Mouse (Mus musculus): Measurements from ENCODE around the gene Plod1. TPM values are rescaled to one million over a fixed set of nuclear protein-coding genes. Genes with fewer than 3 reads are reported as not detected.

Plod1 gene
- 18.7 and 20.4 TPM in 2 replicates for polyA plus RNA-seq (2015; fragmentation: Nextera tagmentation; extraction: Ambion mirVana)

- Histone ChIP-seq H3K36me3 (no peaks in the 10 kb centered on the region), H3K4me2 (replicated peaks) (peak within 1 kb of the TSS; percentile 84), H3K4me1 (replicated peaks) (peaks cover 16% of the 10 kb centered on the region), H3K27me3 (peaks cover 11% of the 10 kb centered on the region), H3K9ac (replicated peaks) (peak within 1 kb of the TSS; percentile 69), H3K4me3 (replicated peaks) (peak within 1 kb of the TSS; percentile 57), H3K9me3 (no peaks in the 10 kb centered on the region), H3K27ac (no peak within 1 kb of the TSS)
- ATAC-seq = peak; percentile 49
- WGBS = under 1% methylated on average over 50 of the region's 51 CpGs
Measured at GRCm38 (mm10) chr4:147936331-147936954, at the start of gene Plod1. Plod1 (minus strand) TSS chr4:147936767.

DNA sequence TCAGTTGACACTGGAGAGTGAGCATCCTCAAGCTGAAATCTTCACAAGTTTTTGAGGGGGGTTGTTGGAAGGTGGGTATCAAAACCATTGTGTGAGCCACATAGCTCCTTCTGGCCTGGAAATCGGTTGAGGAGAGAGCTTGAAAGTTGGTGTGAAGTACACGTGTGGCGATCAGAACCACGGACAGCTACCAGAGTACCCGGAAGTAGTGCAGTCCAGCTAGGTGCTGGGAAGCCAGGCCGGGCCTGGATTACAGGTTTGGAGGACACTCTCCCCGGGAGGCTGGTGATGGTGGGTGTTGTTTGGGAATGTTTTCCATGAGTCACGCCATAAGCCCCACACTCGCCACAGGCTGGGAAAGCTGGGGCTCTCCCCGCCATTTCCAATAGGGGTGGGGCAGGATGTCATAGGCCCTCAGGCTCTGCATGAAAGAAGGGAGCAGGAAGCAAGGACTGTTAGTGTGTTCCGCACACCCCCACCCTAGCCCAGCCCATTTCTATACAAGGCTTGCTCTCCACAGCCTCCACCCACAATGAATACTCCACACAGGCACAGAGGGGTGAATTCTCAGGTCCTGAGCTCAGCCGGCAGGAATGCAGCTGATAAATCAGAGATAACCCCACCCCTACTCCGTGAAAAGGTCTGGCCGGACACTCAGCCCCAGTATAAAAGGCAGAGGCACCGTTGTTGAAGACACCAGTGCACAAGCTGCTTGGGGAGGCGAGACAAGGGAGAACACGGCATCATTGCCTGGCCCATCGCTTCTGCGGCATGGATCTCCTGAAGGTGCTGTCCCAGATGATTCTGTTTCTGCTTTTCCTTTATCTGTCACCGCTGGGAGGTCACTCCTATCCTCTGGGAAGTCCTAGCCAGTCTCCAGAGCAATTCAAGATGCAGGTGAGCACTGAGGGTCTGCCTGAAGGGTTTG, 48.9 kb upstream of the Plod1 start, which contains the start of gene Nppb:
Nppb (plus strand) TSS at position 584 of the 928 bp plus-strand sequence.
- Histone ChIP-seq H3K9ac (replicated peaks) (no peak within 1 kb of the TSS), H3K27ac (no peak within 1 kb of the TSS), H3K4me1 (replicated peaks) (no peaks in the 10 kb centered on the region), H3K36me3 (no peaks in the 10 kb centered on the region), H3K27me3 (no peaks in the 10 kb centered on the region; the same call in 1 of the 2 replicates), H3K9me3 (no peaks in the 10 kb centered on the region), H3K4me3 (replicated peaks) (no peak within 1 kb of the TSS), H3K4me2 (replicated peaks) (no peak within 1 kb of the TSS)
- WGBS = 37% methylated on average over 20 of the region's 20 CpGs
- ATAC-seq = no peak

GRCm38 (mm10) chr4:147979441-147979860, 42.9 kb upstream of the Plod1 start:
- Histone ChIP-seq H3K4me3 (replicated peaks) (no peak overlapping the region), H3K9ac (replicated peaks) (no peak overlapping the region), H3K27me3 (no peaks in the 10 kb centered on the region), H3K36me3 (no peaks in the 10 kb centered on the region), H3K4me1 (replicated peaks) (no peaks in the 10 kb centered on the region), H3K27ac (no peak overlapping the region), H3K4me2 (replicated peaks) (no peak overlapping the region), H3K9me3 (0 out of 2 replicates have a peak, but pooled peaks cover 4% of the 10 kb centered on the region)
- 76% methylated on average over 7 of the region's 7 CpGs for WGBS
- no peak for ATAC-seq

- Histone ChIP-seq H3K9ac (replicated peaks) (no peak overlapping the region), H3K36me3 (no peaks in the 10 kb centered on the region), H3K4me1 (replicated peaks) (no peaks in the 10 kb centered on the region), H3K4me2 (replicated peaks) (no peak overlapping the region), H3K27me3 (no peaks in the 10 kb centered on the region), H3K9me3 (0 out of 2 replicates have a peak, but pooled peaks cover 4% of the 10 kb centered on the region), H3K27ac (no peak overlapping the region), H3K4me3 (replicated peaks) (no peak overlapping the region)
- 95% methylated on average over 6 of the region's 6 CpGs for WGBS
- ATAC-seq = no peak
Measured at GRCm38 (mm10) chr4:147978391-147978790, 41.8 kb upstream of the Plod1 start.

DNA sequence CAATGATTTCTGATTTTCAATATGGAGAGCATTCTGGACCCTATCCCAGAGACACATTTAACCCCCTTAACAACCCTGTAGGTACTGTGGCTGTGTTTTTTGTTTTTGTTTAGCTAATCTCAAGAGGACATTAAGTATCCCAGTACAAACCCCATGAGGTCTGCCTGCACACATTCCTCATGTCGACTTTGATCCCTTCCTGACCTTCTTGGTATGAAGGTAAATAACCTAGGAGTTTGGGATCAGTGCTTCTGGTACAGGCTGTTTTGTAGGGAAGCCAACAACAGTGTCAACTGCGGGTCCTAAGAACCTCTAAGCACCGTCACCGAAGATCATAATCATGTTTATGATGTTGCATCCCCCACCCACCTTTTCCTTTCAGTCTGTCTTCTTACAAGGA, 41.2 kb upstream of the Plod1 start:
- ATAC-seq = no peak
- no peak overlapping the region for H3K9ac ChIP-seq (replicated peaks)
- H3K36me3 ChIP-seq = no peaks in the 10 kb centered on the region
- H3K9me3 ChIP-seq = 0 out of 2 replicates have a peak, but pooled peaks cover 4% of the 10 kb centered on the region
- H3K4me2 ChIP-seq (replicated peaks) = no peak overlapping the region
- no peaks in the 10 kb centered on the region for H3K27me3 ChIP-seq
- H3K27ac ChIP-seq = no peak overlapping the region
- WGBS = 79% methylated on average over 4 of the region's 4 CpGs
- no peaks in the 10 kb centered on the region for H3K4me1 ChIP-seq (replicated peaks)
- H3K4me3 ChIP-seq (replicated peaks) = no peak overlapping the region

DNA sequence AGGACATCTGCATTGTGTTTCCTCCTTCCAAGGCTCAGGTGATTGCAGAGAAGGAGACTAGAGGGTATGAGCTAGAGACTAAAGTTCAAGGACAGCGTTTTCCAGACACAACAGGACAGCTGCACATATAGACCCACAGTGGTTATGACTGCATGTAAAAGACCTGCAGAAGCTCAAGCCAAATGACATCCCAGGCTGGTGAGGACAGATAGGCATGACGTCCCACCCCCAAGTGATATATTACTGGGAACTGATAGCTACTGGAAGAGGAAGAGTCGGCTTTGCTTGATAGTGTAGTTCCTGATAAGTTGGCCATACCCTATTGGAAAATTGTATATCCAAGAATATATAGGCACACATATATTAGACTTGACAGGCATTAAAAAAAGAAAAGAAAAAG, 39.7 kb upstream of the Plod1 start:
- Histone ChIP-seq H3K27me3 (no peaks in the 10 kb centered on the region), H3K9me3 (0 out of 2 replicates have a peak, but pooled peaks cover 4% of the 10 kb centered on the region), H3K9ac (replicated peaks) (no peak overlapping the region), H3K36me3 (no peaks in the 10 kb centered on the region), H3K4me2 (replicated peaks) (no peak overlapping the region), H3K4me3 (replicated peaks) (no peak overlapping the region), H3K27ac (no peak overlapping the region), H3K4me1 (replicated peaks) (no peaks in the 10 kb centered on the region)
- WGBS = 85% methylated on average over 3 of the region's 3 CpGs
- ATAC-seq = no peak

DNA sequence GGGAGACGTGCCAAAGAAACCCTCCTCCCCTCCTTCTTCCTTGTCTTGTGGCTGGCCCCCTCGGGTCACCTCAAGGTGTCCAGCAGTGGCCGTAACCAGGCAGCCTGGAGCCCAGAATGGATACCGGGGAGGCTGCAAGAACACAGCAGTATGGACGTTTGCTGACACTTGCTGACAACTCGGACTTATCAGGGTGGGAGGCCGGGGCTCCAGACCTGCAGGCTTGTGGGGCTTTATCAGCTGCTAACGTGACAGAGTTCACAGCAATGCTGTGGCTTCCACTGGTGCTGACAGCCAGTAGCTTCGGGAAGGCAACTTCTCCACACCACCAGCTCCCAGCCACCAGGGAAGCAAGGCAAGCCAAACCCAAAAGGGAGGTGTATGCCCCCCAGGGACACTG, 32.8 kb upstream of the Plod1 start:
- no peak for ATAC-seq
- H3K27ac ChIP-seq = no peak overlapping the region
- H3K9ac ChIP-seq (replicated peaks) = no peak overlapping the region
- H3K27me3 ChIP-seq = no peaks in the 10 kb centered on the region; the same call in 1 of the 2 replicates
- no peaks in the 10 kb centered on the region for H3K36me3 ChIP-seq
- H3K9me3 ChIP-seq = no peaks in the 10 kb centered on the region
- no peak overlapping the region for H3K4me2 ChIP-seq (replicated peaks)
- no peak overlapping the region for H3K4me3 ChIP-seq (replicated peaks)
- H3K4me1 ChIP-seq (replicated peaks) = no peaks in the 10 kb centered on the region
- WGBS = 63% methylated on average over 9 of the region's 9 CpGs

DNA sequence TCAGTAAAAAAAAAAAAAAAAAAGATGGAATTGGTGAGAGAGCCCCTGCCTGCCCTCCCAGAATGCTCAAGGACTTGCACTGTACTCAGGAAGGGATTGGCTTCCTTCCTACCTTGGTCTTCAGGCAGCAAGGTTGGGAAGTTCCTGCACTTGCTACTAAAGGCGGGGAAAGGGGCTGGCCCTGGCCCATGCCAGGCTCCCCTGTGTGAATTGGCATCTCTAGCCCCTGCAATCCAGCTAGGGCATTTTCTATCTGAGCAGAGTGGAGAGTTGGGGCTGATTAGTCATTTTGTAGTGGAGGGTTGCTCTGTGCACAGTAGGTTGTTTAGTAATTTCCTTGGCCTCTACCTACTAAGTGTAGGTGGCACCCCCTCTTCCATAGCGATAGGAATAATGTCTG, 32.2 kb upstream of the Plod1 start:
- no peaks in the 10 kb centered on the region for H3K4me1 ChIP-seq (replicated peaks)
- ATAC-seq = no peak
- H3K4me2 ChIP-seq (replicated peaks) = no peak overlapping the region
- no peaks in the 10 kb centered on the region for H3K36me3 ChIP-seq
- H3K9me3 ChIP-seq = no peaks in the 10 kb centered on the region
- WGBS = 85% methylated on average over 2 of the region's 2 CpGs
- no peak overlapping the region for H3K9ac ChIP-seq (replicated peaks)
- H3K27ac ChIP-seq = no peak overlapping the region
- H3K27me3 ChIP-seq = no peaks in the 10 kb centered on the region; the same call in 1 of the 2 replicates
- H3K4me3 ChIP-seq (replicated peaks) = no peak overlapping the region

DNA sequence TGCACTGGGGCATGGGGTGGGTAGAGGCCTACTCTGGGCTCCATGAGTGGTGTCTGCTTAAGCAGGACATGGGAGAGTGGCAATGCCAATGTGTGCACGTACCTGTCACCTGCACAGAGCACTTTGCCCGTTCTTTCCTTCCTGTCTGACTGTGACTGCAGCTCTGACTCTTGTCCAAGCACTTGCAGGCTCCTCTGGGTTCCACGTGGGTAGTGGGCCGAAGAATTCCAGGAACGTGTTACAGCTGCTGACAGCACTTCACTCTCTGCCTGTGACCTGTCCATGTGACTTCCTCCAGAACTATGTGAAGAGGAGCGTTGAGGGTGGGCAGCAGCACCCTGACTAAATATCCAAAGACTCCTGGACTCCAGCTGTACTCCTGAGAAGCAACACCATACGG, 29.1 kb upstream of the Plod1 start:
- Histone ChIP-seq H3K4me2 (replicated peaks) (no peak overlapping the region), H3K36me3 (no peaks in the 10 kb centered on the region), H3K27me3 (no peaks in the 10 kb centered on the region; the same call in 1 of the 2 replicates), H3K4me3 (replicated peaks) (no peak overlapping the region), H3K4me1 (replicated peaks) (no peaks in the 10 kb centered on the region), H3K9me3 (no peaks in the 10 kb centered on the region), H3K27ac (no peak overlapping the region), H3K9ac (replicated peaks) (no peak overlapping the region)
- WGBS = 79% methylated on average over 7 of the region's 7 CpGs
- ATAC-seq = no peak

DNA sequence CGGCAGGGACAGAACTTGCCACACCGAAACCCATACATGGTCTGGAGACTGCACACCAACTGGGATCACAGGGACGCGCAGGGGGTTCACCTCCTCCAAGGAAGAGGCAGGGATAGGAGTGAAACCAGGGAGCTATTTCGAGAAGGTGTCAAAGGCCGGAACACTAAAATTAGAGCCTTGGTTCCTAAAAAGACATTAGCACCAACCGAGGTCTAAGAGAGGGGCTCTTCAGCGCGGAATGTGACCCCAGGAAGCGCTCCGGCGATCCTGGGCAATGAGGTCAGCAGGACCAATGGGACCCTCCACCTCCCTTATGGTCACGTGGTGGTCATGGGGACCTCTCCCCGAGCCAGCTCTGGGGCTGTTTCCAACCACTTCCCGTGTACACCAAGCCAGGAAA, 27.1 kb upstream of the Plod1 start:
- Histone ChIP-seq H3K27ac (no peak overlapping the region), H3K9me3 (no peaks in the 10 kb centered on the region), H3K4me1 (replicated peaks) (no peaks in the 10 kb centered on the region), H3K4me3 (replicated peaks) (no peak overlapping the region), H3K9ac (replicated peaks) (no peak overlapping the region), H3K27me3 (no peaks in the 10 kb centered on the region), H3K36me3 (no peaks in the 10 kb centered on the region), H3K4me2 (replicated peaks) (no peak overlapping the region)
- 88% methylated on average over 15 of the region's 15 CpGs for WGBS
- no peak for ATAC-seq

DNA sequence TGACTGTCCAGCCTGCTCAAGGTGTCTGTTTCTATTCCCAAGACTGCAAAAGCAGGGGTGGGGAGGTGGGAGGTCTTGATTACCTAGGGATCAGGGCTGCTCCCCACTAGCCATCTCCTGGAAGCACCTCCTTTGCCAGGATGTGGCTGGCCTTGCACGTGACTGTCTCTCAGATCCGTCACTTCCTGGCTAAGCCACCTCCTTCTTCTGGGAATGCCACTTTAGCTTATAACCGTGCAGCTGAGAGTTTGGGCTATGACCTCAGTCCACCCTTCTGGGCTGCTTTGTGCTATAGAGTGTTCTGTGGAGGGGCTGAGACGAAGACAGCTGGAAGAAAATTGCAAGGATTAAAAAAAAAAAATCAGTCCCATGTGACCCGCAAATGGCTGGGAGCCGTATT, 26.2 kb upstream of the Plod1 start:
- 0 out of 2 replicates have a peak, but pooled peaks have one; percentile 9 for ATAC-seq
- H3K4me2 ChIP-seq (replicated peaks) = no peak overlapping the region
- WGBS = 55% methylated on average over 6 of the region's 6 CpGs
- no peaks in the 10 kb centered on the region for H3K27me3 ChIP-seq
- H3K9ac ChIP-seq (replicated peaks) = no peak overlapping the region
- no peaks in the 10 kb centered on the region for H3K36me3 ChIP-seq
- no peak overlapping the region for H3K27ac ChIP-seq
- no peaks in the 10 kb centered on the region for H3K4me1 ChIP-seq (replicated peaks)
- H3K4me3 ChIP-seq (replicated peaks) = no peak overlapping the region
- H3K9me3 ChIP-seq = no peaks in the 10 kb centered on the region
